Mouse (Mus musculus) kidney, embryonic 14.5 days (tissue): ENCODE measurements around the gene Gpatch8. TPM values are rescaled to one million over a fixed set of nuclear protein-coding genes. Genes with fewer than 3 reads are reported as not detected.

Source experiments
- ATAC-seq: fragments of 200-750 bp; cut with Nextera tagmentation; 2 replicates; pipeline ENCODE4 v1.8.0; 2017; ENCODE audit warnings: moderate number of reproducible peaks, mild to moderate bottlenecking, moderate TSS enrichment, moderate library complexity; ENCODE audit not compliant: low FRiP score, low TSS enrichment
- H3K27ac ChIP-seq: fragments of 300-500 bp; sonication (generic); 2 replicates; pipeline ENCODE4 v1.5.1; 2014; ENCODE audit warnings: low read depth, mild to moderate bottlenecking, low read length, moderate library complexity, mixed read lengths
- H3K27me3 ChIP-seq: fragments of 300-500 bp; sonication (generic); 2 replicates; pipeline ENCODE4 v1.6.1; 2014; ENCODE audit warnings: mild to moderate bottlenecking, low read length; ENCODE audit not compliant: control insufficient read depth, insufficient read depth
- H3K36me3 ChIP-seq: fragments of 300-500 bp; sonication (generic); 2 replicates; pipeline ENCODE4 v1.6.1; 2014; ENCODE audit warnings: low read length, mixed read lengths; ENCODE audit not compliant: control insufficient read depth, insufficient read depth
- H3K4me1 ChIP-seq: fragments of 300-500 bp; sonication (generic); 2 replicates; pipeline ENCODE4 v1.6.1; 2014; ENCODE audit warnings: low read length, mixed read lengths; ENCODE audit not compliant: control insufficient read depth, insufficient read depth
- H3K4me2 ChIP-seq: fragments of 300-500 bp; sonication (generic); replicated peaks from 2 replicates; pipeline ENCODE4 v1.6.1; 2014; ENCODE audit warnings: low read depth, mild to moderate bottlenecking, low read length
- H3K4me3 ChIP-seq: fragments of 300-500 bp; sonication (generic); 2 replicates; pipeline ENCODE4 v1.5.1; 2014; ENCODE audit warnings: mild to moderate bottlenecking, low read length
- H3K9ac ChIP-seq: fragments of 300-500 bp; sonication (generic); 2 replicates; pipeline ENCODE4 v1.6.1; 2014; ENCODE audit warnings: low read depth, mild to moderate bottlenecking, low read length, moderate library complexity
- H3K9me3 ChIP-seq: fragments of 300-500 bp; sonication (generic); 2 replicates; pipeline ENCODE4 v1.6.1; 2016; ENCODE audit warnings: low read length; ENCODE audit not compliant: control insufficient read depth
- WGBS: fragments of 180-500 bp; shearing (Covaris S2); extraction: QIAGEN DNeasy Blood & Tissue Kit; methylation state at CpG from one replicate; pipeline ENCODE4 v1.1.7; 2014; 5-methylcytosine and 5-hydroxymethylcytosine counted together
- polyA plus RNA-seq: library from polyadenylated mRNA; unstranded; fragments of >200 nt; fragmentation: Nextera tagmentation; extraction: Ambion mirVana; gene quantifications from 2 replicates; pipeline ENCODE4 v1.2.1, GENCODE M21; 2014

Gene Gpatch8
- polyA plus RNA-seq, 1 experiment from 2014 or later: 60.6 TPM

- no peak for ATAC-seq
- WGBS: 92% methylated on average over 4 of the region's 4 CpGs
- Histone ChIP-seq H3K4me2 (no peak overlapping the region), H3K27me3 (no peaks in the 10 kb centered on the region), H3K9me3 (peaks cover 3% of the 10 kb centered on the region; the same call in 1 of the 2 replicates), H3K9ac (no peak overlapping the region), H3K36me3 (no peaks in the 10 kb centered on the region), H3K27ac (no peak overlapping the region), H3K4me3 (no peak overlapping the region), H3K4me1 (peaks cover 15% of the 10 kb centered on the region)
Measured at GRCm38 (mm10) chr11:102586445-102587130, 30.4 kb upstream of the Gpatch8 start.

DNA sequence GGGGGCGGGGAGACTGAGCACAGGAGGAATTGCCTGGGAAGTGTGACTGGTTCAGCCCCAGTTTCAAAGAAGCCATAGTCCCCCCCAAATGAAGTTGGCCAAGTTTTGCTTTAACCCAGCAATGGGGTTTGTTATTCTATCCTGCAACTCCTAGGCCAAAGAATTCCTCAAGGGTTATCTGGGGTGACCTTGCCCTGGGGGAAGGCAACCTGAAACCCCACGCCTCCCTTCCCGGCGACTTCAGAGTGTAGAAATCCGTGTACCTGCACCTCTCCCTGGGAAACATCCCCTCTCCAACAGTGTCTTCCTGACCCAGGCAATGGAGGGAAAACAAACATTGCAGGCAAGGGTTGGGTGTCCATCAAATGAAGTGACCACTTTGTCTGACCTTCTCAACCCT lies 26.5 kb upstream of the Gpatch8 start:
- no peak for ATAC-seq
- Histone ChIP-seq H3K27me3 (no peaks in the 10 kb centered on the region), H3K9ac (no peak overlapping the region; the same call in 1 of the 2 replicates), H3K27ac (peak overlapping the region; percentile 63; the same call in 1 of the 2 replicates), H3K4me1 (peaks cover 32% of the 10 kb centered on the region), H3K9me3 (peaks cover 3% of the 10 kb centered on the region; the same call in 1 of the 2 replicates), H3K36me3 (no peaks in the 10 kb centered on the region), H3K4me2 (no peak overlapping the region), H3K4me3 (no peak overlapping the region)
- WGBS: 7% methylated on average over 5 of the region's 5 CpGs

- Histone ChIP-seq H3K9me3 (peaks cover 3% of the 10 kb centered on the region; the same call in 1 of the 2 replicates), H3K9ac (no peak overlapping the region), H3K27me3 (no peaks in the 10 kb centered on the region), H3K4me3 (no peak overlapping the region), H3K4me1 (peaks cover 32% of the 10 kb centered on the region), H3K27ac (peak overlapping the region; percentile 63), H3K4me2 (no peak overlapping the region; the same call in 1 of the 2 replicates), H3K36me3 (no peaks in the 10 kb centered on the region)
- 27% methylated on average over 13 of the region's 13 CpGs for WGBS
- no peak for ATAC-seq
Measured at GRCm38 (mm10) chr11:102582016-102582610, 25.9 kb upstream of the Gpatch8 start.

GRCm38 (mm10) chr11:102581281-102582015 lies 25.3 kb upstream of the Gpatch8 start:
- Histone ChIP-seq H3K4me1 (peaks cover 32% of the 10 kb centered on the region), H3K9me3 (no peaks in the 10 kb centered on the region; the same call in 1 of the 2 replicates), H3K27me3 (no peaks in the 10 kb centered on the region), H3K27ac (peak overlapping the region; percentile 63), H3K36me3 (no peaks in the 10 kb centered on the region), H3K4me3 (no peak overlapping the region), H3K4me2 (no peak overlapping the region), H3K9ac (no peak overlapping the region)
- ATAC-seq: no peak
- 31% methylated on average over 11 of the region's 11 CpGs for WGBS

DNA sequence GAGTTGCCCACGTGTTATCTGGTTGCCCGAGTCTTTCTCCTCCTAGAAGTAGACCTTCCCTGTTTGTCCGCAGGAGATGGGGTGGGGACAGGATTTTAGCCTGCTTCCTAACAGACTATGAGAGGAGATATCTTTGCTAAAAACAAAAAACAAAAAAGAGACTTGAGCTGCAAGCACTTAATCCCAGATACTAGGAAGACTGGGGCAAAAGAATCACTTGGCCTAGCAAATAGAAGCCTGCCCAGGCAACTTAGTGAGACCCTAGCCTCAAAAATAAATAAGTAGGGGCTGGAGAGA lies 23.8 kb upstream of the Gpatch8 start:
- no peak for ATAC-seq
- H3K4me1 ChIP-seq: peaks cover 32% of the 10 kb centered on the region
- H3K9me3 ChIP-seq: no peaks in the 10 kb centered on the region
- H3K9ac ChIP-seq: peak overlapping the region; percentile 54; the same call in 1 of the 2 replicates
- no peaks in the 10 kb centered on the region for H3K36me3 ChIP-seq
- peak overlapping the region; percentile 36; the same call in 1 of the 2 replicates for H3K4me3 ChIP-seq
- 63% methylated on average over 3 of the region's 3 CpGs for WGBS
- H3K27ac ChIP-seq: peak overlapping the region; percentile 92
- H3K4me2 ChIP-seq: peak overlapping the region; percentile 48
- no peaks in the 10 kb centered on the region for H3K27me3 ChIP-seq

DNA sequence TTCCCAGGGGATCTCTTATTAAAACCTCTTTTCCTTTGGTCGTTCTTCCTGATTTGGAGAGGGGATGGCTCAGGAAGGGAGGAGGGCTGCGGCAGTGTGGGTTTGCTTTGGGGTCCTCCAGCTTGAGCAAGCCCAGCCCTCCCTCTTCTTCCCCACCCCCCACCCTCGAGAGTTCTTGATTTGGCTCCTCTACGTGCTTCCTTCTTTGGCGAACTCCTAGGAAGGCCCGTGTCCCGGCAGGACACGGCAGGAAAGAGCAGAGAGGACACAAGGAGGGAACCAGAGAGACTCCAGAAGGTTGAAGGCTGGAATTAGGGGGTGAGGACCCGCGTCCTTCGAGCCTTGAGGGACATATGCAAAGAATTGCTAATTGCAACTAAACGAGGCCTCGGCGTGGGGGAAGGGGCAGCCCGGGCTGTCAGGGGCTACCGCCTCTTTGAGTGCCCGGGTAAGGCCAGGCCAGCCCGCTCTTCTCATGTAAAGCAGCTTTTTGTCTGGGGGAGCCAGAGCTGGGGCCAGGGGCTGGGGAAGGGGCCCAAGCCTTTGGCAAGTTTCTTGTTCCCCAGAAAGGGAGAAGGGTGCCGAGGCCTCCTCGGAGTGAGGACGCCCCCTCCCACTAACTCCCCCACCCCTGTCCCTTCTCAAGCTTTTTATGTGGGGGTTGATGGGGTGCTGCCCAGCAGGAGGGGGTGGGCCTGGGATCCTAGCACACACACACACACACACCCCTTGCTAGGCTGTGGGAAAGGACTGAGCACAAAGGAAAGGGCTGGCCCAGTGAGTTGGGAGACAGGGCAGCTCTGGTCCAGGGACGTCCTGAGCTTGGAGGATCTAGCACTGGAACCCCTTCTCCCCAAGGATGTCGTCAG lies 23.2 kb upstream of the Gpatch8 start, which contains the start of gene Gm11627:
Gm11627 (minus strand) TSS at position 297 of the 869 bp plus-strand sequence.
- 13% methylated on average over 21 of the region's 23 CpGs for WGBS
- Histone ChIP-seq H3K9me3 (no peaks in the 10 kb centered on the region), H3K27me3 (no peaks in the 10 kb centered on the region), H3K4me1 (peaks cover 32% of the 10 kb centered on the region), H3K4me2 (peak within 1 kb of the TSS; percentile 48), H3K36me3 (no peaks in the 10 kb centered on the region), H3K4me3 (peak within 1 kb of the TSS; percentile 36), H3K27ac (peak within 1 kb of the TSS; percentile 92), H3K9ac (peak within 1 kb of the TSS; percentile 54; the same call in 1 of the 2 replicates)
- ATAC-seq: peak; percentile 45; the same call in 1 of the 2 replicates

- Histone ChIP-seq H3K27me3 (no peaks in the 10 kb centered on the region), H3K4me1 (peaks cover 32% of the 10 kb centered on the region), H3K27ac (peak overlapping the region; percentile 92), H3K9me3 (no peaks in the 10 kb centered on the region), H3K4me3 (peak overlapping the region; percentile 36), H3K4me2 (peak overlapping the region; percentile 48), H3K9ac (peak overlapping the region; percentile 54; the same call in 1 of the 2 replicates), H3K36me3 (no peaks in the 10 kb centered on the region)
- ATAC-seq: peak; percentile 56
- 8% methylated on average over 26 of the region's 27 CpGs for WGBS
Measured at GRCm38 (mm10) chr11:102578341-102579118, 22.3 kb upstream of the Gpatch8 start.
